ENCODE assay signal across 11 mouse cellular contexts in genomic region chr2:167921823-167922222, GRCm38 (mm10).
"Had no signal": no experiment of that assay in that cellular context is flagged by ENCODE, and none has a peak within 500 bp of the region (broad histone marks: within the 10 kb centered on the region; RNA-seq: fewer than 3 reads in every experiment).

No protein-coding gene starts in this region.

- ATAC-seq: intestine, embryonic 15.5 days; midbrain, embryonic 16.5 days had no signal

- H3K4me1 ChIP-seq: intestine, embryonic 15.5 days had no signal

- H3K9me3 ChIP-seq: intestine, embryonic 15.5 days; limb, embryonic 12.5 days; midbrain, embryonic 10.5 days had no signal

- DNase-seq: kidney, adult 18-20 months; kidney, postnatal 25 days; layer of hippocampus, adult 9-11 months; layer of hippocampus, postnatal 36 days; liver; thymus, postnatal 4 days had no signal

- H3K4me2 ChIP-seq: intestine, embryonic 15.5 days; limb, embryonic 12.5 days had no signal

- H3K4me3 ChIP-seq: intestine, embryonic 15.5 days; limb, embryonic 12.5 days; midbrain, embryonic 10.5 days had no signal

- H3K27ac ChIP-seq: intestine, embryonic 15.5 days; limb, embryonic 12.5 days; midbrain, embryonic 10.5 days; stomach, postnatal 0 days had no signal

- H3K36me3 ChIP-seq: intestine, embryonic 15.5 days; limb, embryonic 12.5 days; midbrain, embryonic 10.5 days had no signal

- H3K27me3 ChIP-seq: intestine, embryonic 15.5 days; limb, embryonic 12.5 days had no signal

- H3K9ac ChIP-seq: intestine, embryonic 15.5 days; limb, embryonic 12.5 days had no signal
